Mouse (Mus musculus): ENCODE results near the gene Fbxl15. TPM values are rescaled to one million over a fixed set of nuclear protein-coding genes. Genes with fewer than 3 reads are reported as not detected.

The Fbxl15 gene
- polyA plus RNA-seq, 2 experiments from 2014 or later, result 5.1 TPM

DNA sequence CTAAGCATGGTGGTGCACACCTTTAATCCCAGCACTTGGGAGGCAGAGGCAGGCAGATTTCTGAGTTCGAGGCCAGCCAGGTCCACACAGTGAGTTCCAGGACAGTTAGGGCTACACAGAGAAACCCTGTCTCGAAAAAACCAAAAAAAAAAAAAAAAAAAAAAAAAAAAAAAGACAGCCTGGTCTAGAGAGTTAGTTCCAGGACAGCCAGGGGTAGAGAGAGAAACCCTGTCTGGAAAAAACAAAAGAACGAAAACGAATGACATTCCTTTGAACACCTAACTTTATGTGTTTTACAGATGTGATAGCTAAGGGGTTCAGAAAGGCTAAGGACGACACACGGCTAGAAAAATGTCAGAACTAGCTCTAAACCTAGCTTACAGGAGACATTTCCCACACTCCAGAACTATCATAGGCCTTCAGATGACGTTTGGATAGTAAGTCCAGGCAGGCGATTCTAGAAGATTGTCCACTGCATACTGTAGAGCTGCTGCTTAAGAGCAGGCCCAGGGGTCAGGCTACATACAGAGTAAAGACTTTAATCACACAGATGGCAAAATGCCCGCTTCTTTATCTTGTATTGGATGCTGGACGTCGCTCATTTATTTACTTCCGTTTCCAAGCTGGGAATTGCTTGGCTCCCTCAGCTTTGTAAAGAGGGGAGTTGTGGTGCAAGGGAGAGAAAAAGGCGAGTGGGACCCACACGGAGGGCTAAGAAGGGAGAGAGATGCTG lies 20.1 kb downstream of the Fbxl15 start:
- no peak for ATAC-seq

DNA sequence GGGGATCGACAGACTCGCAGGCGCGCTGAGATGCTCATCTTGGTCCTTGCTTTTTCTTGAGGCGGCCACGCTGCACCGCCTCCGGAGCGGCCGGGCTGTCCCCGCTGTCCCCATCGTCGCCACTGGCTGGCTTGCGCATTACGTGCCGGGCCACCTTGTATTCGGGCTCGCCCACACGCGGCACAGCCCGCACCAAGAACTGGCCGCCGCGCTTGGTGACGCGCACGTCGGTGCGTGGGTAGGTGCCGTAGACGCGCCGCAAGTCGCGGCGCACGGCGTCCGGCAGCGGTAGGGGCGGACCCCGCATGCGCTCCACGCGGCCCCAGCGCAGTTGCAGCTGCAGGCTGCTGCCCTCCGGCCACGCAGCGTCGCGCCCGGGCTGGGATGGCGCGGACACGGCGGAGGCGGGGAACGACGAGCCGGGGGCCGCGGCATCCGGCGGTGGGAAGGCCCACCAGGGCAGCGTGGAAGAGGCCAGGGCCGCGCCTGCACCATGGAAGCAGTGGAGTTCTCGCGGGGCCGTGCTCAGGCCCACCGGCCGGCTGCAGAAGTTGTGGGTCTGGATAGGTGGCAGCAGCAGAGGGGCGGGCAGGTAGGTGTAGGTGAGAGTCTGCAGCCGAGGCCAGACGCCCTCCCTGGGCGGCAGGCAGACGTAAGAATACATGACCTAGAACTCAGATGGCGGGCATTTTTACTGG lies 20.9 kb downstream of the Fbxl15 start:
- ATAC-seq, result peak; percentile 88

DNA sequence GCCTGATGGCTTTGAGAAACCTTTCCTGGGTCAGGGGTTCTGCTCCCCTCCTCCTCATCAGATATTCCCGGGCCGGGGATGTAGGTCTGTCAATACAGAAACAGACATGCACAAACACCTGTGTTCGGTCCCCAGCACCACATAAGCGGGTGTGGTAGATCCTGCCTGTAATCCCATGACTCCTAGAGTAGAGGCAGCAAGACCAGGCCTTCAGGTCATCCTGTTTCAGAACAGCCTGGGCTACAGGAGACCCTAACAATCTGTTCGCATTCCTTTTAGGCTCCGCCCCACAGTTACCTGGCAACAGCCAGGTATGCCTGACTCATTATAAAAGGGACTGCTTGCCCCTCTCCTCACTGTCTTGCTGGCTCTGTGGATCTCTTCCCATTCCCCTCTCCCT lies 21.6 kb downstream of the Fbxl15 start:
- no peak for ATAC-seq

DNA sequence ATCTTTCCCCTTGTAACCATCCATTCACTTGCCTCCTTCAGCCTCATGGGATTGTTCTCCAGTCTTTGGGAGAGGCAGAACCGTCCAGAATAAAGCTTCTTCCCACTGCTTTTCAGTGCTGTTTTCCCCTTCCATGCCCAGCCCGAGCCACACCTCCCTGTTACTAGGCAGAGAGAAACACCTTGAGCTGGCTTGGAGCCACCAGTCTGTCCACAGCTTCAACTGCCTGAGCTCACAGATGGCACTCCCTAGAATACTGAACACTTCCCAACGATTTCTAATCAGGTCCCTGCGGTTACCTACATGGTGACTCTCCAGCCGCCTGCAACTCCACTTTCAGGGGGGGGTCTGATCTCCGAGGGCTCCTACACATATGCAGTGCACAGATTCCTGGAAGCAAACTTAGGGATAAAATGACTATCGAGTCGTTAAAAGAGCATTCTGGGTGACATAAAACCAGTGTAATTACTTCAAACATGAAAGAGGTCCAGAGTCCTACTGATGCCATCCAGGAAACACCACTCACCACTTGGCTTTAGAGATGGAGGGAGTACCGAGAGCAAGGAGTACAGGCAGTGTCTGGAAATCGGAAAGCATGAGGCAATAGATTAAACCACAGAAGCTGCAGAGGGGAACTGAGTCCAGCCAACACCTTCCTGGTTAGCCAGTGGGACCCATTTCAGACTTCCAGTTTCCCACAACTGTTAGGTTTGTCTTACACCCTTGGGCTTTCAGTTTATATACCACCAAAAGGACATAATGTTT lies 22.4 kb downstream of the Fbxl15 start, which contains the start of gene 2310034G01Rik:
Gene 2310034G01Rik, minus strand, starts transcription at position 135 of the 765 bp plus-strand sequence.
- ATAC-seq, result no peak

DNA sequence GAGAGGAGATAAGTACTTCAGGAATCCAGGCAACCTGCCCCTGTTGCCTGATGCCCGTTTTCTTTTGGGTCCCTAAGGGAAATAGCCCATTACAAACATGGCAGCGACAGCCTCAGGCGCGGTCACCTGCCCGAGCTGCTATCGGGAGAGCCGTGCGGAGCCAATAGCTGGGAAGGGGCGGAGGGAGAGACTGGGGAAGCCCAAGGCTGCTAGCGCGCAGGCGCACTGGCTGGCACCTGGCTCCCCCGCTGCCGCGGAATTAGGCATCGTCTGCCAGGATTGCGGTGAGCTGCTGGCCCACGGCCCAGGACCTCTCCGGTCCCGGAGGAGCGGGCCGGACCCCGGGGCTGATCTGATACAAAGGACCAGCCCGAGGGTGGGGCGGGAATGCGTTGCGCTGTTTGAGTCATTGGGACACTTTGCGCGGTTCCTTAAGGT lies 28.7 kb downstream of the Fbxl15 start:
- ATAC-seq, result peak; percentile 95

DNA sequence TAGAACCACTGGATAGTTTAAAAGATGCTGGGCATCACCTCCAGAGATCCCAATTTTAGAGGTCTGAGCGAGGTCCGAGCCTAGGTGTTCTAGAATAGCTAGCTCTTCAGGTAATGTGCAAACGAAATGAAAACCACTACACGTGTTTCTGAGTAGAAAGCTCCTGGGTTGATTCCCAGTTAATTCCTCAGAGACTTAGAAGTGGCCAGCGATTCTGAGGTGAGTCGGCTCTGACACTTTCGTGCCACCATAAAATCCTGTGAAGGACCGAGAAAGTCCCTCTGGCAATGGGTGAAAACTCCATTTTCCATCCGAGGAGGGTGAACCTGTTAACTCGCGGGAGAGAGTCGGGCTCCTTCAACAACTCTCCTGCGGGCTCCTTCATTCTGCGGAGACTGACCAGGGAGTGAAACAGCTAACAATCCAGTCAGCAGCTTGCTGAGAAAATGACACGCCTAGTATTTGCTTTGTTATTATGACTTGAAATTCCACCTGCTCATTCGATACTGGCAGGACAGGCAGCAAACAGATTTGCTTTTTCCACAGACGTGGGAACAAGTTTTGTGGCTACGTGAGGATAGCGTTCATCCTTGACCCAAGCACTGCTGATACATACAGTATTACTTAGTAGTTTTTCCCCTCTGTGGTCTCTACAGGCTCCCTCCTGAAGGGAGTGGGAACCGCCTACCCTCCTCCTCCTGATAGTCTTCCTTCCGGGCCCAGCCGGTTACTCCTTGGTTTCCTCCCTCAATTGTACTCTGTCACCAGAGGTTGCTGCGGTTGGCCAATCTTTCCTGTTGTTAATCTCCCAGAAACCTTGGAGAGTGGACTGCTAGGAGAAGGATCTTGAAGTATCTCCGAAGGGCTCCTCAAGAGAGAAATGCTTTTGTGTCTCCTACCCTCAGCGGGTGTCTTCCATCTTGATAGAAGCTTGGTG lies 29.6 kb downstream of the Fbxl15 start:
- ATAC-seq, result no peak

DNA sequence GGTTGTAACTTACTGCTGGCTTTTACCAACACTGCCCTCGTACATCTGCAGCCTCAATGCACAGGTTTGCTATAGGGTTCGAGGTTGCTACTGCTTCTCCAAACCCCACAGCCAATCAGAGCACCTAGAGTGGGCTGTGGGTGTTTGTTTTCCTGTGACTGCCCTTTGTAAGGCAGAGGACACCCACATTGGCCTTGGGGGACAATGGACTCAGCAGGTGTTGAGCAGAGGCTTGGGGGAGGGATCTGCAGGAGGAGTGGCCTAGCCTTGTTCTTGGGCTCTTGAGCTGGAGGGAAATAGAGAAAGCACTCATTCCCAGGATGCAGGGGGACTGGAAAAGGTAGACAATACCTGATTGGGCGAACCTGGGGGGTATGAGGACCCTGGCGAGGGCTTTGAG lies 30.4 kb downstream of the Fbxl15 start:
- no peak for ATAC-seq

DNA sequence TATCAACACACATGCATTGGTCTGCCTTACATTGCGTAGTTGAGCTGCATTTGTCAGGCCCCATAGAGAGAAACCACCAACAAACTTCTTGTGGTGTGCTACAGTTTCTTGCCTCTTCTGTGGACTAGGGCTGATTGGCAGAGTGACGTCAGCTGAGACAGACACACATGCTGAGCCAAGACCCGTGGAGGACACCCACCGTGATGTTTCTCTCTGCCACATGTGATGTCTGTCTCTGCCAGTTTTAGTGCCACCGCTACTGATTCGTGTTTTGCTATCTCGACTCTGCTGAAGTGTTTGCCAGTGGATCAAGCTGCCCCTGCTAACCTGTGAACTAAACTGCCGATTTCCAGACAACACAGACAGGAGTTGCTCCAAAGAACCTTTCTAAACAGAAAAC lies 34.1 kb downstream of the Fbxl15 start:
- no peak for ATAC-seq

DNA sequence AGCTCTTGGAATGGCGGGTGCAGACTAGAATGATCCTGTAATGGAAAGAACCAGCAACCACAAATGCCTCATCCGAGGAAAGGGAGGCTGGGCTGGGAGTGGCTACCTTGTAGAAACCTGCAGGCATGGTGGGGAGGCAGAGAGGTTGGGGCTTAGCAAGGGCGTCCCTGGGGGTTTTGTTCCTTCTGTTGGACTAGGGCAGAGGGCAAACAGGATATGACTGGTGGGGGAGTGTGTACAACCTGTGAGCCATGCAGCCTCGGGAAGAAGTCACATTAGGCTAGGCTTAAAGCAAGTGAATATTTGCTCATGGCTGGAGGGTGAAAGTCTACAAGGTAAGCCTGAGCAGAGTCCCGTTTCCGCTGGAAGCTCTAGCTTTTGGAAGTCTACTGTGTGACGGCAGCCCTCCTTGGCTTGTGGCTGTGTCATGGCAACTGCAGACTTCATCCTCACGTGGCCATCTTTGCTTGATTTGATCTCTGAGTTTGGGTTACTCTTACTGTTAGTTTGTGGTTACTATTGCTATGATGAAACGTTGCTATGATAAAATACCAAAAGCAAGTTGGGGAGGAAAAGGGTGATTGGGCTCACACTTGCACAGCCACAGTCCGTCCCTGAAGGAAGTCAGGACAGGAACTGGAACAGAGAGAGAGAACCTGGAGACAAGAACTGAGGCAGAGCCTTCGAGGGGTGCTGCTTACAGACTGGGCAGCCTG lies 35.5 kb downstream of the Fbxl15 start:
- ATAC-seq, result no peak

DNA sequence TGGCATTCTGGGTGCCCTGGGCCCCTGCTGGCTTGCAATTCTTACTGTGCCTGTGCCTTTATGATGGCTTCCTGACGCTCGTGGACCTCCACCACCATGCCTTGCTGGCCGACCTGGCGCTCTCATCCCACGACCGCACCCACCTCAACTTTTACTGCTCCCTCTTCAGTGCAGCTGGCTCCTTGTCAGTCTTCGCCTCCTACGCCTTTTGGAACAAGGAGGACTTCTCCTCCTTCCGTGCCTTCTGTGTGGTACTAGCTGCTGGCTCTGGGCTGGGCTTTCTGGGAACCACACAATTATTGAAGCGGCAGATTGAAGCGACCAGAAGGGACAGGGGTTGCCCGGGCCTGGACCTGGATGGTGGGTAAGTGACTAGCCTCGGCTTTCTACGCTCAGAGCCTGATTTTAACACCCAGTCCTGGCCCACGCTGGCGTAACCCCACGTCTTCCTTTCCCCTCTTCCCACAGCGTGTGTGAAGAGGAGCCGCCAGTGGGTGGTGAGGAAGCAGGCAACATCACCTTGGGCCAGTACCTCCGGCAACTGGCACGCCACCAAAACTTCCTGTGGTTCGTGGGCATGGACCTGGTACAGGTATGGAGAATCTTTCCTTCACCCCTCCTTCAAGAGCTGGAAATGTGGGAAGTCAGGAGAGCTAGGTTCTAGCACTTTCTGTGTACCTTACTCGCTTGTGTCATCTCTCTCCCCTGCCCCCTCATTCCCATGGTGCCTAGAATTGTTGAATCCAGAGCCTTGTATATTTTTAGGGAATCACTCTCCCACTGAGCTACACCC lies 40.0 kb downstream of the Fbxl15 start:
- ATAC-seq, result no peak

DNA sequence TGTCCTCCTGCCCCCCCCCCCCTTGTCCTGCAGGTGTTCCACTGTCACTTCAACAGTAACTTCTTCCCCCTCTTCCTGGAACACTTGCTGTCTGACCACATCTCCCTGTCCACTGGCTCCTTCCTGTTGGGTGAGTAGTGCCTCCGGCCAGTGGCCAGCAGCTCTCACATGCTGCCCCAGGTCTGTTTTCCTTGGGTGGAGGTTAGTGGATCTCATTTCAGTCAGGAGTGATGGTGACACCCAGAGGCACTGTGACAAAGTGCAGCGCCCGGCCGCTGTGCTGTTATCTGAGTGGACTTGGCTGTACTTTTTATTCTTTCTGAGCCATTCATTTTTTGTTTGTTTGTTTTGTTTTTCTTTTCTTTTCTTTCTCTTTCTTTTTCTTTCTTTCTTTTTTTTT lies 41.2 kb downstream of the Fbxl15 start:
- no peak for ATAC-seq

DNA sequence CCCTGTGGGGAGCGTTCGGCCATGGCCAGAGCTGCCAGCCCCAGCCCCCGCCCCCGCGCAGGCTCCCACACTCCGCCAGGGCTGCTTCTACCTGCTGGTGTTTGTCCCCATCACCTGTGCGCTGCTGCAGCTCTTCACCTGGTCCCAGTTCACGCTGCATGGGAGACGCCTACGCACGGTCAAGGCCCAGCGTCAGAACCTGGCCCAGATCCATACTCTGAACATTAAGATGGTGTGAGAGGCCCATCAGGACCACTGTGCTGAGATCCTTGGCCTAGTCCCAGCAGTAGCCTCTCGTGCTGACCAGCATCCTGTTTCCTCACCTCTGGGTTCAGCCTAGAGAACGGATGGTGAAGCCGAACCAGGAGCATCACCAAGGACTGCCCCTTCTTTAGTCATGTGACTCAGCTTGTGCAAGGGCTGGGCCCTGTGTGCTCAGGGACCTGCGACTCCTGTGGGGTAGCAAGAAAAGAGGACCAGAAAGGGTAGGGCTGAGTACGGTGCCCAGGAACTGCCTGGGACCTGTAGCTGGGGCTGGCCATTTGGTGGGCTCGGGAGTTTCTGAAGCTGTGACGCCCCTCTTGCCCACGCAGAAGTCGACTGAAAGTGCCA lies 46.6 kb downstream of the Fbxl15 start:
- ATAC-seq, result no peak

DNA sequence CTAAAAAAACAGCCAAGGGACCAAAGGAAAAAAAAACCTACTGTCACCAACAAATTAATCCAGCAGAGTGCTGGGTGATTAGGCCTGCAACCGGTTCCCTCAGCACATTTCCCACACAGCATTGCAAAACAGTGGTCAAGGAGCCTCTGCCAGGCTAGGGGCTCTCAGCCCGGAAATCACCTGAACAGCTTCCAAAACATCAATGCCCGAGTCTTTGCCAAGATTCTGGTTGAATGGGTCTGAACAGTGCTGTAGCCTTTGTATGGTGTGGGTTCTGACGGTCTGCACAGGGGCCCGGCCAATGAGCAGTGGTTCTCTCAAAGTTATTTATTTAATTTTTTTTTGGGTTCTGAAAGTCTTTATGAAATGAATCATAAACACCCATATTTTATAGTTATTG lies 47.5 kb downstream of the Fbxl15 start:
- no peak for ATAC-seq

DNA sequence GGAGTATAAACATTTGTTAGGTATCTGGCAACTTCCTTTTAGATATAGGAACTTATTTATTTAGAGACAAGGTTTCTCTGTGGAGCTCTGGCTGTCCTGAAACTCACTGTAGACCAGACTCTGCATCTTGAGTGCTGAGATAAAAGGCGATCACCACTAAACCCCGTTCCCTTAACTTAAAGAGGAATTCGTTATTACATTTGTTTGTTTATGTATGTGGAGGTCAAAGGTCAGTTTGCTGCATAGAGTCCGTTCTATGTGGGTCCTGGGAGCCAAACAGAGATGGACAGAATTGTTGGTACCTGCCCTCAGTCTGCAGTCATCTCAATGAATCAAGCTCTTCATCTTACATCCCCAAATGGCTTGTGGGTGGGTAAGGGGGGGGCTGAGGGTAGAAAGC lies 47.9 kb downstream of the Fbxl15 start:
- no peak for ATAC-seq

Other genes starting within 250 kb of the Fbxl15 start
- gene Elovl3, start 196.3 kb upstream of the Fbxl15 start, polyA plus RNA-seq (2017; shearing (Covaris generic)), result not detected
- gene Pitx3, start 179.9 kb upstream of the Fbxl15 start, polyA plus RNA-seq (2017; shearing (Covaris generic)), result not detected
- 10 to 100 TPM; 23.8 to 33.5 TPM for gene Gbf1, start 175.7 kb upstream of the Fbxl15 start, polyA plus RNA-seq (2017; shearing (Covaris generic))
- 10 to 100 TPM; 17.3 to 18.8 TPM for gene Nfkb2, start 23.9 kb upstream of the Fbxl15 start, polyA plus RNA-seq (2017; shearing (Covaris generic))
- gene Psd, start 1.0 kb upstream of the Fbxl15 start, polyA plus RNA-seq (2017; shearing (Covaris generic)), result 1 to 10 TPM; 3.8 to 6.5 TPM
- 10 to 100 TPM; 56.3 to 62.6 TPM for gene Cuedc2, start 10.5 kb downstream of the Fbxl15 start, polyA plus RNA-seq (2017; shearing (Covaris generic))
- gene Mfsd13a, start 12.9 kb downstream of the Fbxl15 start, polyA plus RNA-seq (2017; shearing (Covaris generic)), result 10 to 100 TPM in 1 of 2 experiments, 1 to 10 TPM in 1; 3.8 to 10.5 TPM
- gene 2310034G01Rik, start 22.1 kb downstream of the Fbxl15 start, polyA plus RNA-seq (2017; shearing (Covaris generic)), result under 1 TPM in 1 of 2 experiments, not detected in 1; 0.23 TPM
- 100 to 1,000 TPM in 1 of 2 experiments, 10 to 100 TPM in 1; 92.4 to 111 TPM for gene Actr1a, start 67.6 kb downstream of the Fbxl15 start, polyA plus RNA-seq (2017; shearing (Covaris generic))
- gene Sufu, start 68.7 kb downstream of the Fbxl15 start, polyA plus RNA-seq (2017; shearing (Covaris generic)), result 10 to 100 TPM; 10.2 to 11.6 TPM
- 10 to 100 TPM; 16.3 to 21.5 TPM for gene Trim8, start 173.5 kb downstream of the Fbxl15 start, polyA plus RNA-seq (2017; shearing (Covaris generic))
- gene Arl3, start 245.0 kb downstream of the Fbxl15 start, polyA plus RNA-seq (2017; shearing (Covaris generic)), result 10 to 100 TPM; 29.0 to 34.9 TPM
- 10 to 100 TPM in 1 of 2 experiments, 1 to 10 TPM in 1; 6.2 to 13.4 TPM for gene Sfxn2, start 245.2 kb downstream of the Fbxl15 start, polyA plus RNA-seq (2017; shearing (Covaris generic))